Mouse (Mus musculus) neural tube, embryonic 15.5 days (tissue): Measurements from ENCODE around the gene Tstd2. TPM values are rescaled to one million over a fixed set of nuclear protein-coding genes. Genes with fewer than 3 reads are reported as not detected.

ENCODE experiments used
- ATAC-seq: fragments of 200-750 bp; cut with Nextera tagmentation; 2 replicates; pipeline ENCODE4 v1.8.0; 2017; ENCODE audit warnings: mild to moderate bottlenecking, moderate TSS enrichment, moderate library complexity; ENCODE audit not compliant: low FRiP score
- H3K27ac ChIP-seq: fragments of 300-500 bp; sonication (generic); replicated peaks from 2 replicates; pipeline ENCODE4 v1.5.1; 2015; ENCODE audit warnings: mild to moderate bottlenecking, inconsistent platforms
- H3K27me3 ChIP-seq: fragments of 300-500 bp; sonication (generic); replicated peaks from 2 replicates; pipeline ENCODE4 v1.6.1; 2015; ENCODE audit warnings: inconsistent platforms
- H3K36me3 ChIP-seq: fragments of 300-500 bp; sonication (generic); 2 replicates; pipeline ENCODE4 v1.6.1; 2015; ENCODE audit warnings: inconsistent platforms
- H3K4me1 ChIP-seq: fragments of 300-500 bp; sonication (generic); 2 replicates; pipeline ENCODE4 v1.6.1; 2015; ENCODE audit warnings: inconsistent platforms
- H3K4me2 ChIP-seq: fragments of 300-500 bp; sonication (generic); 2 replicates; pipeline ENCODE4 v1.6.1; 2015; ENCODE audit warnings: inconsistent platforms, mild to moderate bottlenecking, moderate library complexity
- H3K4me3 ChIP-seq: fragments of 300-500 bp; sonication (generic); replicated peaks from 2 replicates; pipeline ENCODE4 v1.5.1; 2015; ENCODE audit warnings: mild to moderate bottlenecking, inconsistent platforms
- H3K9ac ChIP-seq: fragments of 300-500 bp; sonication (generic); replicated peaks from 2 replicates; pipeline ENCODE4 v1.6.1; 2015; ENCODE audit warnings: mild to moderate bottlenecking, inconsistent platforms
- H3K9me3 ChIP-seq: fragments of 300-500 bp; sonication (generic); replicated peaks from 2 replicates; pipeline ENCODE4 v1.6.1; 2016; ENCODE audit warnings: inconsistent platforms
- WGBS: fragments of 180-500 bp; shearing (Covaris S2); methylation state at CpG from one replicate; pipeline ENCODE4 v1.1.7; 2015; ENCODE audit warnings: mixed read lengths; 5-methylcytosine and 5-hydroxymethylcytosine counted together
- polyA plus RNA-seq: library from polyadenylated mRNA; unstranded; fragments of >200 nt; fragmentation: Nextera tagmentation; extraction: Ambion mirVana; gene quantifications from 2 replicates; pipeline ENCODE4 v1.2.1, GENCODE M21; 2015

Gene Tstd2
- 27.9 and 30.8 TPM in 2 replicates for polyA plus RNA-seq

- H3K27ac ChIP-seq, result peak within 1 kb of the TSS; percentile 99
These were observed at the start of gene Tstd2, which contains the start of gene Ncbp1 for GRCm38 (mm10) chr4:46138287-46139222. Tstd2 (minus strand) TSS chr4:46138694. Ncbp1 (plus strand) TSS chr4:46138613.

GRCm38 (mm10) chr4:46186466-46186865 lies 48.0 kb upstream of the Tstd2 start:
- Histone ChIP-seq H3K9me3 (no peaks in the 10 kb centered on the region), H3K27me3 (no peaks in the 10 kb centered on the region), H3K4me3 (no peak overlapping the region), H3K4me1 (no peaks in the 10 kb centered on the region), H3K4me2 (no peak overlapping the region), H3K9ac (no peak overlapping the region), H3K36me3 (peaks cover 80% of the 10 kb centered on the region), H3K27ac (no peak overlapping the region)
- no peak for ATAC-seq
- WGBS, result 80% methylated on average over 3 of the region's 3 CpGs

More at GRCm38 (mm10) chr4:46138287-46139222, at the start of gene Tstd2, which contains the start of gene Ncbp1:
- peak; percentile 92 for ATAC-seq
- no peaks in the 10 kb centered on the region for H3K27me3 ChIP-seq
- H3K9ac ChIP-seq, result peak within 1 kb of the TSS; percentile 92
- peaks cover 17% of the 10 kb centered on the region for H3K36me3 ChIP-seq
- H3K4me2 ChIP-seq, result peak within 1 kb of the TSS; percentile 78
- peak within 1 kb of the TSS; percentile 96 for H3K4me3 ChIP-seq
- under 1% methylated on average over 89 of the region's 90 CpGs for WGBS
- peaks cover 39% of the 10 kb centered on the region for H3K4me1 ChIP-seq
- H3K9me3 ChIP-seq, result no peaks in the 10 kb centered on the region

DNA sequence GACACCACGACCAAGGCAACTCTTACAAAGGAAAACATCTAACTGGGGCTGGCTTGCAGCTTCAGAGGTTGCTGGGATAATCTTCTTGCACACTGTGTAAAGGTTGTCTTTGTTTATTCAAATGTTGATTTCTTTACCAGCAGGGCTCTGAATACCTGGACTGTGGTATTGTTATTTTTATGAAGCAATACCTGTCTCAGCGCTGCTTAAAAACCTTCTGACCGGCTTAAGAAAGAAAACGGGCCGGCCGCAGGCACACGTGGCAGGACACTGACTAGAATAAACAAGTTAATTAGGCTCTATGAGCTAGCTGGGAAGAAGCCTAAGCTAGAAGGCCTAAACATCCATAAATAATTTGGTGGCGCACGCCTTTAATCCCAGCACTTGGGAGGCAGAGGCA lies 47.4 kb upstream of the Tstd2 start:
- Histone ChIP-seq H3K36me3 (peaks cover 82% of the 10 kb centered on the region), H3K9ac (no peak overlapping the region), H3K9me3 (no peaks in the 10 kb centered on the region), H3K4me3 (no peak overlapping the region), H3K27me3 (no peaks in the 10 kb centered on the region), H3K4me1 (no peaks in the 10 kb centered on the region), H3K4me2 (no peak overlapping the region), H3K27ac (no peak overlapping the region)
- 87% methylated on average over 9 of the region's 9 CpGs for WGBS
- ATAC-seq, result no peak

DNA sequence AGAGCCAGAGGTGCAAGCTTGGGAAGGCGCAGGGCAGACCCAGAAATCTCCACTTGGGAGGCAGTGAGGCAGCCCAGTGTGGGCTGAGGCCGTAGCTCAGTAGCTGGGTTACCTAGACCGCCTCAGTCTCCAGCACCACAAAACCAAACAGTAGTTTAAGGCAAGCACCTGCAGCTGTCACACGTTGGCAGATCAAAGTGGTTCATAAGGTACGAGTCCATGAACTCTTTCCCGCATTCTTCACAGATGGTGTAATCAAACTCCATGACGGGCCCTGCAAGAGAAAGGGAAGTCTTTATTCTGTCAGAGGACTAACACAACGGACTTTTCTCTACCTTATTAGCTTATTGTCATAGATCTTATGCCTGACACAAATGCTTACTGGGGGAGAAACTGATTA lies 46.9 kb upstream of the Tstd2 start:
- 81% methylated on average over 8 of the region's 8 CpGs for WGBS
- Histone ChIP-seq H3K36me3 (peaks cover 78% of the 10 kb centered on the region), H3K4me1 (no peaks in the 10 kb centered on the region), H3K27ac (no peak overlapping the region), H3K4me3 (no peak overlapping the region), H3K9ac (no peak overlapping the region), H3K9me3 (no peaks in the 10 kb centered on the region), H3K27me3 (no peaks in the 10 kb centered on the region), H3K4me2 (no peak overlapping the region)
- no peak for ATAC-seq

GRCm38 (mm10) chr4:46182181-46182580 lies 43.7 kb upstream of the Tstd2 start:
- peaks cover 74% of the 10 kb centered on the region for H3K36me3 ChIP-seq
- no peak for ATAC-seq
- 90% methylated on average over 7 of the region's 7 CpGs for WGBS
- H3K9ac ChIP-seq, result no peak overlapping the region
- no peak overlapping the region for H3K27ac ChIP-seq
- H3K4me3 ChIP-seq, result no peak overlapping the region
- no peaks in the 10 kb centered on the region for H3K27me3 ChIP-seq
- H3K4me2 ChIP-seq, result no peak overlapping the region
- no peaks in the 10 kb centered on the region for H3K9me3 ChIP-seq
- no peaks in the 10 kb centered on the region for H3K4me1 ChIP-seq

DNA sequence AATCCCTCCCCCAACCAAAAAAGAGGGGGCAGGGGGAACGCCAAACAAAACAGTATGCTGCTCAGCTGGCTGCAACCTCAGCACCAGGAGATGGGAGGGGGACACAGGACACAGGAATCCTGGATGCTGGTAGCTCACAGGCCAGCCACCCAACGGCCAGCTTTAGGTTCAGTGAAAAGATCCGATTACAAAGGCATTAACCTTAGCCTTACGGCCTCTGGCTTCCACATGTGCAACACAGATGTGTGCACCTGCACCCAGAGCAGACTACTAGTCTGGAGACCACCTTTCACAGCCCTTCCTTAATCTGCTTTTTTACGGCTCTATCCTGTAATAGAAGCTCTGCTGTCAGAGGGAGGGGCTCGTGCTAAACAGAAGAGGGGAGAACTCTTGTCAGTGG lies 42.7 kb upstream of the Tstd2 start:
- Histone ChIP-seq H3K4me2 (no peak overlapping the region), H3K36me3 (peaks cover 83% of the 10 kb centered on the region), H3K4me3 (no peak overlapping the region), H3K27me3 (no peaks in the 10 kb centered on the region), H3K27ac (no peak overlapping the region), H3K9ac (no peak overlapping the region), H3K4me1 (no peaks in the 10 kb centered on the region), H3K9me3 (no peaks in the 10 kb centered on the region)
- no peak for ATAC-seq
- WGBS, result 60% methylated on average over 6 of the region's 6 CpGs

DNA sequence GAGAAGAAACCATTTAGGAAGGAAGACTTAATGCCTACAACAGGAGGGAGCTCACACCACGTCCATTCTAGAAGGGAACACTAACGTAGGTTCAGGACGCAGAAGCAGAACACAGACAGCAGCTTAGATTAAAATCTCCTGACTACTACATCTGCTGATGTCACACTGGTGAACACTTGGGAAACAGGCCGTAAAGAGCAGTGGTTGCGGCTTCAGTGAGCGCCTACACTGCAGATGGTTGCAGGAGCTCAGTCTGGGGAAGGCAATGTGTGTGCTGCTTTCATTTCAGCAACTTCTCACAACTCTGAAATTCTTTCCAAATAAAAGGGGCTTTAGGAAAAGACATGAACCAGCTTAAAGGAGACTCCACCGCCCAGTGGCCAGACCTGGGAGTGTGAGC lies 39.0 kb upstream of the Tstd2 start:
- 90% methylated on average over 7 of the region's 7 CpGs for WGBS
- H3K9ac ChIP-seq, result no peak overlapping the region
- no peaks in the 10 kb centered on the region for H3K27me3 ChIP-seq
- peaks cover 81% of the 10 kb centered on the region for H3K36me3 ChIP-seq
- no peak for ATAC-seq
- H3K4me1 ChIP-seq, result no peaks in the 10 kb centered on the region
- no peaks in the 10 kb centered on the region for H3K9me3 ChIP-seq
- no peak overlapping the region for H3K27ac ChIP-seq
- H3K4me2 ChIP-seq, result no peak overlapping the region
- no peak overlapping the region for H3K4me3 ChIP-seq

GRCm38 (mm10) chr4:46177018-46177417 lies 38.5 kb upstream of the Tstd2 start:
- no peak overlapping the region for H3K27ac ChIP-seq
- H3K4me3 ChIP-seq, result no peak overlapping the region
- ATAC-seq, result no peak
- H3K36me3 ChIP-seq, result peaks cover 80% of the 10 kb centered on the region
- WGBS, result 81% methylated on average over 5 of the region's 5 CpGs
- H3K9ac ChIP-seq, result no peak overlapping the region
- H3K9me3 ChIP-seq, result no peaks in the 10 kb centered on the region
- no peaks in the 10 kb centered on the region for H3K4me1 ChIP-seq
- H3K27me3 ChIP-seq, result no peaks in the 10 kb centered on the region
- no peak overlapping the region for H3K4me2 ChIP-seq

- Histone ChIP-seq H3K9me3 (no peaks in the 10 kb centered on the region), H3K4me2 (no peak overlapping the region)
- ATAC-seq, result no peak
These were observed 37.8 kb upstream of the Tstd2 start for GRCm38 (mm10) chr4:46176313-46176712.

GRCm38 (mm10) chr4:46171761-46172160 lies 33.3 kb upstream of the Tstd2 start:
- Histone ChIP-seq H3K4me1 (no peaks in the 10 kb centered on the region), H3K36me3 (peaks cover 91% of the 10 kb centered on the region), H3K27ac (no peak overlapping the region), H3K27me3 (no peaks in the 10 kb centered on the region), H3K9me3 (no peaks in the 10 kb centered on the region), H3K4me3 (no peak overlapping the region), H3K4me2 (no peak overlapping the region), H3K9ac (no peak overlapping the region)
- no peak for ATAC-seq
- WGBS, result 82% methylated on average over 7 of the region's 7 CpGs

More at GRCm38 (mm10) chr4:46176313-46176712, 37.8 kb upstream of the Tstd2 start:
- Histone ChIP-seq H3K36me3 (peaks cover 80% of the 10 kb centered on the region), H3K9ac (no peak overlapping the region), H3K4me1 (no peaks in the 10 kb centered on the region), H3K4me3 (no peak overlapping the region), H3K27ac (no peak overlapping the region), H3K27me3 (no peaks in the 10 kb centered on the region)
- 76% methylated on average over 4 of the region's 4 CpGs for WGBS

- 92% methylated on average over 5 of the region's 5 CpGs for whole genome bisulfite sequencing
These were observed 27.3 kb upstream of the Tstd2 start for GRCm38 (mm10) chr4:46165831-46166230.

DNA sequence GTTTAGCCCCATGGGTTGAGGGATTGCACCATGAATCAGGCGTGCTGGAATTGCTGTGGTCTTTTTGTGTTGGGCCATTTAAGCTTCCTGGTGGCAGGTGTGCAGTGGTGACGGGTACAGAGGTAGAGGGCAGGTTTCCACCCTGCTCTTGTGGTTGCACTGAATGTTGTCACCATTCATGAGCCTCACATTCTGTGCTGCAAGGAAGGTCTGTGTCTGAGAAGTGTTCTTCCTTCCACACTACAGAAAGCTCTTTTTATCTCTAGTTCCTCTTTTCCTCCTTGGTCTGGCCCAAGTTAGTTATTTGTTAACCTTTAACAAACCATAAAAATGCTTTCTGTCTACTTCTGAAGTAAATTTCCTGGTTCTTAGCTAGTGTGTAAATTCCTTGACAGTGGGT lies 25.5 kb upstream of the Tstd2 start:
- Histone ChIP-seq H3K9ac (no peak overlapping the region), H3K4me3 (no peak overlapping the region), H3K27me3 (no peaks in the 10 kb centered on the region), H3K4me1 (no peaks in the 10 kb centered on the region), H3K9me3 (no peaks in the 10 kb centered on the region), H3K27ac (no peak overlapping the region), H3K36me3 (peaks cover 87% of the 10 kb centered on the region), H3K4me2 (no peak overlapping the region)
- ATAC-seq, result no peak
- WGBS, result 87% methylated on average over 2 of the region's 2 CpGs

More at GRCm38 (mm10) chr4:46165831-46166230, 27.3 kb upstream of the Tstd2 start:
- no peaks in the 10 kb centered on the region for H3K9me3 ChIP-seq
- H3K9ac ChIP-seq, result no peak overlapping the region
- H3K27me3 ChIP-seq, result no peaks in the 10 kb centered on the region
- H3K4me3 ChIP-seq, result no peak overlapping the region
- H3K4me1 ChIP-seq, result no peaks in the 10 kb centered on the region
- no peak for ATAC-seq
- H3K36me3 ChIP-seq, result peaks cover 90% of the 10 kb centered on the region
- no peak overlapping the region for H3K27ac ChIP-seq
- no peak overlapping the region for H3K4me2 ChIP-seq
